Mouse (Mus musculus): ENCODE measurements around the gene Smad6.

Gene Smad6

DNA sequence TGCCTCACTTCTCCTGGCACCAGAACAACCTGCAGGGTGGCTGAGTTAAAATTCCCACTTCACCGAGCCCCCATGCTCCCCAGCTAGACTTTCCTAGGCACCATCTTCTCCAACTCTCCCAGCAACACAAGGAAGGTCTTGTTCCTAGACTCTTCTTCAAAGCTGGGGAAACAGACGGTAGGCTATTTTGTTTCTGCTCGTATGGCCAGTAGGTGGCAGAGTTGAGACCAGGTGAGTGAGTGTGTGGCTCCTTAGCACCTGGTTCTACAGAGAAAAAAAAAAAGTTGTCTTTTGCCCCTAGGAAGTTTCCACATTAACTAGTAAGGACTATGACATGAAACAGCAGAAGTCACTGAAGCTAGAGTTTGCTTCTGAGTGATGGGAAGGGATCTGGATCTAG, 3.7 kb upstream of the Smad6 start:
- in situ Hi-C loops (cut with MboI; ENCODE audit: low pct_unique_long_range_greater_than_20kb in 1 of 2, low sequenced_read_pairs in 2 of 2, unreplicated experiment in 1 of 2), result no loop called here

DNA sequence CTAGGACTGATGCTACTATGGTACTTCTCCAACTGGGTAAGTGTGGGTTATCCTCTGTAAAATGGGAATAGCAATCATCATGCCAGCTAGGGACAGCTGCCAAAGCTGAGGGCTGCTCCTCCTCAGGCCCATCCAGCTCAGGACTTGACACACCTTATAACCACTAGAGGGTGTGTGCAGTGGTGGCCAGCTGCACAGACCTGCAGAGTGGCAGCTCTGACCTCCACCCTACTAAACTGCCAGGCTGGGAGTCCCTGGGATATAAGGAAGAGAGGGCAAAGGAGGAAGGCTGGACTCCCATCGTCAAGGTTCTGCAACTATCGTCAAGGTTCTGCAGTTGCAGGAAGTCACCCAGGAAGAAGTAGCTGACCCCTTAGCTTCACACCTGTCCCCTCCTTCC, 3.1 kb upstream of the Smad6 start:
- in situ Hi-C loops (cut with MboI; ENCODE audit: low pct_unique_long_range_greater_than_20kb in 1 of 2, low sequenced_read_pairs in 2 of 2, unreplicated experiment in 1 of 2), result no loop called here

DNA sequence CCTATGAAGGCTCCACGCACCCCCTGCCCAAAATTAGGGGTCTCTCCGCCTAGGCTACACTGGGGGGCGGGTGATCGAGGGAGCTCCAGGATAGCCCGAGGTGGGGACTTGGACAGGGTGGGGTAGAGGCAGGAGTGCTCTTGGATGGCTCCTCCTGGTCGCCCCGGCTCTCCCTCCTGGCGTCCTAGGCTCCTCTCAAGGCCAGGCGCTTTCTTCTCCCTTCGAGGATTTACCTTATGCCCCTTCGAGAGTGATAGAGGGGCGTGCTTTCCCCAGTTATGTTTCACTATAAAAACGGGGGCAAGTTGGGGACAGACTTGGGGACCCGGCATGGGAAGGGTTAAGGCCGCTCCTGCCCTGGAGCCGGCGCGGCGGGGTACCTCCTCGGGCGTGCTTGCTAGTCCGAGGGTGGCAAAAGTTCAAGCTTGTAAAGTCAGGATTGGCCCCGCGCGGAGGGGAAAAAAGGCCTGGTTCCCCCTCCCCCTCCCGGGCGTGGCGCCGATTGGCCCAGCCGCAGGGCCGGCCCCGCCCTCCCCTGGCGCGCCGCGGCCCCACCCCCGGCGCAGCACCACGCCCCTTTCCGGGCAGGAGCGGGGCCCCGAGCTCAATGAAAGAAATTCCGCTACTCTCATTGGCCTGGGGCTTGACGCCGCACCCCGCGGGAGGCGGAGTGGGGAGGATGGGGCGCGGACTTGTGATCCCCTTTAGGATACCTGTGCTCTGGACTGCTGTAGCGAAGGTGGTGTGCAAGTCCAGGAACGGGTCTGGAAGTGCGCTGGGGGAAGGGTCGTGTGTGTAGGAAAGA, 905 bp upstream of the Smad6 start:
- in situ Hi-C loops (cut with MboI; ENCODE audit: low pct_unique_long_range_greater_than_20kb in 1 of 2, low sequenced_read_pairs in 2 of 2, unreplicated experiment in 1 of 2), result no loop called here

DNA sequence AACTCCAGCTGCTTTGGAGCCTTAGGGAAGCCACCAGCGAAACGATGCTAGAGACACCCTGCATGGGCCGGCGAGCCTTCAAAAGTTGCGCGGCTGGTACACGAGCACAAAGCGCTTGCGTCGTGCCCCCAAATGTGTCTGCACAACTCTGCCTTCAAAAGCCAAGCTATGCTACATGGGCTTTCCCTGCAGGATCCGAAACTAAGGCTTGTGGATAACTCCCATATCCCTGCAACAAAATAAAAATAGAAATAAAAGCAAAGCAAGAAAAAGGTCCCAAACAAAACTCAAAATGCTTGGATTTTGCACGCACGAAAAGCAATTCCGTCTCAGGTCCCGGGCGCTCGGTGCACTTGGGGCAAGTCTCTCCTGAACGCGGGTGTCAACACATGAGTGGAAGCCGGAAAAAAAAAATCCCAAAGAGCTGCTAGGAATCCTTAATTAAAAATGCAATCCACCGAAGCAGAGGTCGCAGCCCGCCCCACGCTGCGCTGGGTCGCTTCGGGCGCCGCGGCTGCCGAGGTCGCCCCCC, 474 bp downstream of the Smad6 start:
- in situ Hi-C loops (cut with MboI; ENCODE audit: low pct_unique_long_range_greater_than_20kb in 1 of 2, low sequenced_read_pairs in 2 of 2, unreplicated experiment in 1 of 2), result no loop called here

GRCm38 (mm10) chr9:64020606-64021318, 1.1 kb downstream of the Smad6 start:
- in situ Hi-C loops (cut with MboI; ENCODE audit: low pct_unique_long_range_greater_than_20kb in 1 of 2, low sequenced_read_pairs in 2 of 2, unreplicated experiment in 1 of 2), result no loop called here

GRCm38 (mm10) chr9:64020171-64020605, 1.7 kb downstream of the Smad6 start:
- in situ Hi-C loops (cut with MboI; ENCODE audit: low pct_unique_long_range_greater_than_20kb in 1 of 2, low sequenced_read_pairs in 2 of 2, unreplicated experiment in 1 of 2), result no loop called here

- in situ Hi-C loops (cut with MboI; ENCODE audit: low pct_unique_long_range_greater_than_20kb in 1 of 2, low sequenced_read_pairs in 2 of 2, unreplicated experiment in 1 of 2), result no loop called here
Observed at GRCm38 (mm10) chr9:64019036-64019886, 2.6 kb downstream of the Smad6 start.

DNA sequence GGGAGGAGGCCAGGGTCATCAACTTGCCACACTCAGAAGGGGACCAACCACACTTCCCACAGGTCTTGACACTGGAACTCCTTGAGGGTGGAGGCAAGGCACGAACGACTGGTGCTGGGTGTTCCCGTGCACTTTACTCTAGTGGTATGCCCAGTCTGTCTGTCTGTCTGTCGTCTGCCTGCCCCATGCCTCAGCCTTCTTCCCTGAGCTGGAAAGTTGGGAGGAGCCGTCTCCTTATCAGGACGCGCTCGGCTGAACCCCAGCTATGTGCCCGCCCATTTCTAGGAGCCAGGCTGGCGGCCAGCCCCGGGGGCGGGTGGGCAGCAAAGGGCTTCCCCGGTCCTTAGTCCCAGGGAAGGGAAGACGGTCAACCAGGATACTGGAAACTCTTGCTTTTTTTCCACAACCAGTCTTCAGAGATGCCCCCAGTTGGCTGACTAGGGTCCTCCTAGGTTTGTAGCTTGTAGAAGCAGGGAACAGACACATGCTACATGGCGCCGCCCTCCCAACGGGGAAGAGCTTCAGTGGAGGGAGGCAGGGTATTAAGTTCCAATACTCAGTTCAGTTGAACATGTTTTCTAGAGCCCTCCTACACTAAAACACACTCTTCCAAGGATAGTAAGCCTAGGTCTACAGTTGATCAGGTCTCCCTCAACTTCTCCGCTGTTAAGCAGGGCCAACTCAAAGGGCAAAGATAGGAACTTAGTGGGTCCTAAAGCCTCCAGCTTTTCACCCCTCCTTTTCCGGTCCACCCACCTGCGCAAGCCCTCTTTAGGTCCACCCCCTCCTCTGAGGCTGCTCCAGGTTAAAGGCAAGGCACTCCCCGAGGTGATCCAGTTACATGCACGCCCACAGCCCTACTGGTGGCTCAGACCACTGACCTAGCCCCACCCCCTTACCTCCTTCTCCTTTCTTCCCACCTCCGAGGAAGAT, 3.7 kb downstream of the Smad6 start:
- in situ Hi-C loops (cut with MboI; ENCODE audit: low pct_unique_long_range_greater_than_20kb in 1 of 2, low sequenced_read_pairs in 2 of 2, unreplicated experiment in 1 of 2), result no loop called here

GRCm38 (mm10) chr9:64016648-64017400, 5.0 kb downstream of the Smad6 start:
- in situ Hi-C loops (cut with MboI; ENCODE audit: low pct_unique_long_range_greater_than_20kb in 1 of 2, low sequenced_read_pairs in 2 of 2, unreplicated experiment in 1 of 2), result no loop called here

DNA sequence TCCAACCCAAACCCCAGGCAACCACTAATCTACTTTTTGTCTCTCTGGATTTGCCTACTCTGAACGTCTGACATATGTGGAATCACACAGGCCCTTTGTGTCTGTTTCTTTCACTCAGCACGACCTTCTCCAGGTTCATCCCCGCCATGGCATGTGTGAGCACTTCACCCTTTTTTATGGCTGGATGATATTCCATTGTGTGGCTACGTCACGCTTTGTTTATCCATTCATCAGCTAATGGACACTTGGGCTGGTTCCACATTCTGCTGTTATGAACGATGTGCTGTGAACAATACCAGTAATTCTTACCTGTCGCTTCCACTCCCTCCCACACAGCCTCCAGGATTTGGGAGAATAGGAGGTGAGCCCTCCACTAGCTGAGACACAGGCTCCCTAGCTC, 5.8 kb downstream of the Smad6 start:
- in situ Hi-C loops (cut with MboI; ENCODE audit: low pct_unique_long_range_greater_than_20kb in 1 of 2, low sequenced_read_pairs in 2 of 2, unreplicated experiment in 1 of 2), result no loop called here

- in situ Hi-C loops (cut with MboI; ENCODE audit: low pct_unique_long_range_greater_than_20kb in 1 of 2, low sequenced_read_pairs in 2 of 2, unreplicated experiment in 1 of 2), result no loop called here
Observed at GRCm38 (mm10) chr9:64014801-64015200, 7.1 kb downstream of the Smad6 start.

DNA sequence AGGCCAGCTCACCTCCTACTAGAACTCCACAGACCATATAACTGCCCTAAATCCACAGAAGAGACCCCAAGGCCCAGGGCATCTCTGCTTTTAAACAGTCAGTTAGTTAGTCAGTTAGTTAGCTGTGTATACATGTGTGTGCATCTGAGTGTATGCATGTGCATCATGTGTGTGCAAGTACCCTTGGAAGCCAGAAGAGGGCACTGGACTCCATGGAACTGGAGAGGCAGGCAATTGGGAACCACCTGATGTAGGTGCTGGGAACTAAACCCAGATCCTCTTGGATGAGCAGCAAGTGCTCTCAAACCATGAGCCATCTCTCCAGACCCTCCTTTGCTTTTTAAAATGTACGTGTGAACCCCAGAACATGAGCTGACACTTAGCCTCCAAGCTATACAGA, 10.5 kb downstream of the Smad6 start:
- in situ Hi-C loops (cut with MboI; ENCODE audit: low pct_unique_long_range_greater_than_20kb in 1 of 2, low sequenced_read_pairs in 2 of 2, unreplicated experiment in 1 of 2), result no loop called here

DNA sequence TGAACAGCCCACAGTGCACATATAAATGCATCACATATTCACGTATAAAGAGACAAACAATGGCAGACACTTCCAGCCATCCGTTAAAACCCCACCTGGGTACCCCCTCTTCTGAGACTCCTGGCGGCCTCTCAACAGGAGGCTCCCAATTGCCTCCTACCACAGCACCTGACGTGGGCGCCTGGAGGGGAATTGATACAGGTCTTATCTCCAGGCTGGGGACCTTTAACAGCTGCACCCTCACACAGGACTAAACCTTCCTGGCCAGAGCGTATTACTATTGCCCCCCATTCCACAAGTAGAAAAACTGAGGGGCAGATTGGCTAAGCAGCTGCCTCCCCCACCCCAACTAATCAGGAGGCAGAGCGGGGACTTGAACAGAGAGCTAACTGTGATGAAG, 18.9 kb downstream of the Smad6 start:
- in situ Hi-C loops (cut with MboI; ENCODE audit: low pct_unique_long_range_greater_than_20kb in 1 of 2, low sequenced_read_pairs in 2 of 2, unreplicated experiment in 1 of 2), result no loop called here

DNA sequence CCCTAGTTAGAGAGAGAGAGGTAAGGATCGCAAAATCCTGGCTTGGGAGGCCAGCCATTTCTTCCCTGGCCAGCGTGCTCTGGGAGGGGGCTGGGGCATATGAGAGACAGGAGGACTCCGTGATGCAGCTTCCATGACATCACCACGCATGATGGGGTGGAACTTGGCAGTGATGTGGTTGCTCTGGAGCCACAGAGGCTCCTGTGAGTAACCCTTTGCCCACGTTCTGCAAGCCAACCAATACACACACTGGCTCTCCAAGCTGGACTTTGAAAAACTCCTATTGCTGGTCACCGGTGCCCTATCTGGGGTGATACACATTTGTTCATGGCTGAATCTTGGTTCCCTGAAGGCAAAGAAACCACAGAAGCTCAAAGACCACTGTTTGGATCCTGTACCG, 20.8 kb downstream of the Smad6 start:
- in situ Hi-C loops (cut with MboI; ENCODE audit: low pct_unique_long_range_greater_than_20kb in 1 of 2, low sequenced_read_pairs in 2 of 2, unreplicated experiment in 1 of 2), result no loop called here

GRCm38 (mm10) chr9:64000085-64000484, 21.8 kb downstream of the Smad6 start:
- in situ Hi-C loops (cut with MboI; ENCODE audit: low pct_unique_long_range_greater_than_20kb in 1 of 2, low sequenced_read_pairs in 2 of 2, unreplicated experiment in 1 of 2), result no loop called here

DNA sequence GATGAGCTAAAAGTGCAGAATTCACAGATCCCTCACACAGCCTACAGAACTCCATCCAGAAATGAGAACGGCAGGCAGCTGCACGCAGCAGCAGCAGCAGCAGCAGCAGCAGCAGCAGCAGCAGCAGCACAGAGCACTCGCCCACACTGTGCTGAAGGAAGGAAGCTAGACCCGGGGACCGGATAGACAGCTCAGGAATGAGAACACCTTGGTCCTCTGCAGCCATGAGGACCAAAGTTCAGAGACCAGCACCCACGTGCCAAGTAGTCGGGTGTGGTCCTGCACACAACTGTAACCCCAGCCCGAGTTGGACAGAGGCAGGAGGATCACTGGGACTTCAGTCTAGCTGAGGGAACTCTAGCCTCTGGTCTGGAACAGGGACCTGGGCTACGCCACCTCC, 22.7 kb downstream of the Smad6 start:
- in situ Hi-C loops (cut with MboI; ENCODE audit: low pct_unique_long_range_greater_than_20kb in 1 of 2, low sequenced_read_pairs in 2 of 2, unreplicated experiment in 1 of 2), result loop anchor here (25.0 kb wide), 1 partner anchor 88 kb away; no protein-coding TSS in a partner anchor

DNA sequence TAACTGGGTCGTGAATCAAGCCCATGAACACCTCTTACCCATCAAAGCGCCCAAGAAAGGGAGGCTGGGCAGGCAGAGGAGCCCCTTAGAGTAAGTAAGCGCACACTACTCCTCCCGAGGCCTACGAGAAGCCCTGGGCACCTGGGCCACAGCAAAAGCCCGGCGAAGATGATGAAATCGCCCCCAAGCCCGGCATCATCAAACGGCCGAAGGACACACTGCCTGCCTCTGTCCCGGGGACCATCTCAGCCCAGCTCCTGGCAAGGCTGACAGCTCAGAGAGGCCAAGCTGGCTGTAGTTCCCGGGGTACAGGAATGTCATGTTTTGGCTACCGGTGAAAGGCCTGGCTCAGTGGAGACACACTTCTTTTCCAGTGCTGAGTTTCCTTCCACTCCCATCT, 23.8 kb downstream of the Smad6 start:
- in situ Hi-C loops (cut with MboI; ENCODE audit: low pct_unique_long_range_greater_than_20kb in 1 of 2, low sequenced_read_pairs in 2 of 2, unreplicated experiment in 1 of 2), result loop anchor here (25.0 kb wide), 1 partner anchor 89 kb away; no protein-coding TSS in a partner anchor

Measured in mouse embryonic stem cell (cell line).